18 mouse cellular contexts compared by ENCODE assay signal in genomic region chr11:76606521-76606920, GRCm38 (mm10). TPM values are rescaled to one million over a fixed set of nuclear protein-coding genes. Genes with fewer than 3 reads are reported as not detected.
DNase-seq lines count a peak whose midpoint lies in the region; ATAC-seq lines count a peak whose summit lies in the region.
"Had no signal": no experiment of that assay in that cellular context is flagged by ENCODE, and none has a peak within 500 bp of the region (broad histone marks: within the 10 kb centered on the region; RNA-seq: fewer than 3 reads in every experiment).

No protein-coding gene starts in this region.

- no peak overlapping the region for H3K4me2 ChIP-seq in kidney, embryonic 16.5 days (replicated peaks; ENCODE audit: low read depth, low read length)
- no peak overlapping the region for H3K4me2 ChIP-seq in hindbrain, embryonic 13.5 days
- 0 out of 2 replicates have a peak overlapping the region, but pooled peaks have one; percentile 4 for H3K4me2 ChIP-seq in limb, embryonic 12.5 days
- H3K4me2 ChIP-seq: heart, embryonic 15.5 days; liver, embryonic 13.5 days; stomach, embryonic 15.5 days had no signal

- peak overlapping the region; percentile 69 for H3K27ac ChIP-seq in kidney, embryonic 16.5 days (ENCODE audit: low read length)
- peak overlapping the region; percentile 61 for H3K27ac ChIP-seq in hindbrain, embryonic 13.5 days
- H3K27ac ChIP-seq in limb, embryonic 12.5 days, result peak overlapping the region; percentile 36
- H3K27ac ChIP-seq: heart, embryonic 15.5 days; liver, embryonic 13.5 days; stomach, embryonic 15.5 days had no signal

- H3K27me3 ChIP-seq in kidney, embryonic 16.5 days (ENCODE audit: insufficient read depth, low read length), result no peaks in the 10 kb centered on the region
- H3K27me3 ChIP-seq in hindbrain, embryonic 13.5 days, result no peaks in the 10 kb centered on the region
- H3K27me3 ChIP-seq in limb, embryonic 12.5 days, result no peaks in the 10 kb centered on the region
- H3K27me3 ChIP-seq: heart, embryonic 15.5 days; stomach, embryonic 15.5 days had no signal

- DNase-seq in kidney, postnatal 14 days, result no peak
- peak; percentile 49 for DNase-seq in retina, embryonic 14.5 days (ENCODE audit: low spot score)
- DNase-seq in heart, postnatal 36 days, result no peak
- DNase-seq in heart, postnatal 25 days (ENCODE audit: low spot score), result no peak
- DNase-seq: adrenal gland, postnatal 25 days; cerebellum, postnatal 14 days; heart, adult 11 months; kidney, postnatal 36 days; liver, embryonic 13.5 days; right cerebral cortex, adult 18-20 months; spleen, adult 18-20 months had no signal

- H3K36me3 ChIP-seq in kidney, embryonic 16.5 days (ENCODE audit: insufficient read depth, low read length), result peaks cover 3% of the 10 kb centered on the region; the same call in 1 of the 2 replicates
- no peaks in the 10 kb centered on the region for H3K36me3 ChIP-seq in hindbrain, embryonic 13.5 days
- no peaks in the 10 kb centered on the region for H3K36me3 ChIP-seq in limb, embryonic 12.5 days
- H3K36me3 ChIP-seq: heart, embryonic 15.5 days; liver, embryonic 13.5 days; stomach, embryonic 15.5 days had no signal

- no peaks in the 10 kb centered on the region for H3K9me3 ChIP-seq in kidney, embryonic 16.5 days (ENCODE audit: low read length)
- no peaks in the 10 kb centered on the region for H3K9me3 ChIP-seq in hindbrain, embryonic 13.5 days
- no peaks in the 10 kb centered on the region for H3K9me3 ChIP-seq in limb, embryonic 12.5 days
- H3K9me3 ChIP-seq: heart, embryonic 15.5 days; liver, embryonic 13.5 days; stomach, embryonic 15.5 days had no signal

- no peak overlapping the region for H3K4me3 ChIP-seq in kidney, embryonic 16.5 days (ENCODE audit: low read length)
- no peak overlapping the region for H3K4me3 ChIP-seq in hindbrain, embryonic 13.5 days
- no peak overlapping the region for H3K4me3 ChIP-seq in limb, embryonic 12.5 days (replicated peaks)
- H3K4me3 ChIP-seq: heart, embryonic 15.5 days; liver, embryonic 13.5 days; stomach, embryonic 15.5 days had no signal

- intact Hi-C loops in heart, postnatal 36 days (cut with DNase I), result no loop called here
- intact Hi-C loops in heart, postnatal 25 days (cut with DNase I), result no loop called here

- ATAC-seq in kidney, embryonic 16.5 days (ENCODE audit: low FRiP score, low TSS enrichment), result peak; percentile 82
- ATAC-seq in hindbrain, embryonic 13.5 days (ENCODE audit: low FRiP score), result no peak
- no peak; the same call in 1 of the 2 replicates for ATAC-seq in limb, embryonic 12.5 days (ENCODE audit: insufficient number of reproducible peaks, insufficient read depth, low FRiP score, low TSS enrichment, low read depth)
- ATAC-seq: inflammation-experienced regulatory T-cells, adult 6 months; lung, postnatal 0 days had no signal

- WGBS in kidney, embryonic 16.5 days, result 30% methylated on average over 9 of the region's 9 CpGs
- 44% methylated on average over 9 of the region's 9 CpGs for WGBS in hindbrain, embryonic 13.5 days
- 44% methylated on average over 9 of the region's 9 CpGs for WGBS in limb, embryonic 12.5 days

- no peak overlapping the region for H3K9ac ChIP-seq in kidney, embryonic 16.5 days (replicated peaks; ENCODE audit: low read length)
- no peak overlapping the region; the same call in 1 of the 2 replicates for H3K9ac ChIP-seq in hindbrain, embryonic 13.5 days
- no peak overlapping the region for H3K9ac ChIP-seq in limb, embryonic 12.5 days (replicated peaks)
- H3K9ac ChIP-seq: heart, embryonic 15.5 days; liver, embryonic 13.5 days; stomach, embryonic 15.5 days had no signal

- peaks cover 3% of the 10 kb centered on the region; the same call in 1 of the 2 replicates for H3K4me1 ChIP-seq in kidney, embryonic 16.5 days (ENCODE audit: insufficient read depth, low read length)
- peaks cover 6% of the 10 kb centered on the region for H3K4me1 ChIP-seq in hindbrain, embryonic 13.5 days (replicated peaks)
- peaks cover 16% of the 10 kb centered on the region for H3K4me1 ChIP-seq in limb, embryonic 12.5 days (replicated peaks)
- H3K4me1 ChIP-seq: heart, embryonic 15.5 days; liver, embryonic 13.5 days; stomach, embryonic 15.5 days had no signal

RNA-seq across cellular contexts. Expression of gene Abr, which starts 15.6 kb away (rescaled TPM):
- 40.4 and 41.0 TPM in 2 replicates for polyA plus RNA-seq in kidney, embryonic 16.5 days (2015; fragmentation: Nextera tagmentation; extraction: Ambion mirVana)
- polyA plus RNA-seq in hindbrain, embryonic 13.5 days (2015; fragmentation: Nextera tagmentation; extraction: Ambion mirVana), result 98.2 and 98.3 TPM in 2 replicates
- 48.3 and 54.0 TPM in 2 replicates for polyA plus RNA-seq in limb, embryonic 12.5 days (2016; fragmentation: Nextera tagmentation; extraction: Ambion mirVana)
- total RNA-seq in heart, postnatal 36 days (2021), result 10 to 100 TPM; 25.8 TPM
- total RNA-seq in heart, postnatal 25 days (2021), result 10 to 100 TPM; 26.2 to 29.5 TPM
